Mouse (Mus musculus) T-cell, adult 2 months (primary cell): ENCODE data around the gene Pitpnm1.

Source experiments
- DNase-seq: peaks from one replicate; pipeline ENCODE4 v3.0.0; 2022; ENCODE audit warnings: low spot score

Pitpnm1 gene

DNA sequence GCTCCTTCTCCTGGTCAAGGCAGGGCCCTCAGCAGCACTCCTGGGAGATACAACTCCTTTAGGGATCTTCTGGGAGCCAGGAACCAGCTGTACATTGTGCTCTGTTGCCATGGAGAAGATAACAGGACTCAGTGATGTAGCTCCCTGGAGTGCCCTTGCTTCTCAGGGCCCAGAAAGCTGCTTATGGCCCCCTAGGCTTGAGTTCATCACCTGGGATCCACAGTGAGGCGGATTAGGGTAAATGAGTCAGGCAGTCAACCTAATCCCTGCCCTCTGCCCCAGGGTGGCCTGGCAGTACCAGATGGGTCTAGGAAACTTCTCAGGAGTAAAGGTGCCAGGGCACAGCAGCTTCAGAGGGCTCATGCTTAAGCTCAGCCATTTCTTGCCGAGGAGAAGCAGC, 39.6 kb downstream of the Pitpnm1 start, which contains the start of gene Gpr152:
Gene Gpr152 (plus strand): TSS at position 342 of the 400 bp plus-strand sequence.
- no peak for DNase-seq

DNA sequence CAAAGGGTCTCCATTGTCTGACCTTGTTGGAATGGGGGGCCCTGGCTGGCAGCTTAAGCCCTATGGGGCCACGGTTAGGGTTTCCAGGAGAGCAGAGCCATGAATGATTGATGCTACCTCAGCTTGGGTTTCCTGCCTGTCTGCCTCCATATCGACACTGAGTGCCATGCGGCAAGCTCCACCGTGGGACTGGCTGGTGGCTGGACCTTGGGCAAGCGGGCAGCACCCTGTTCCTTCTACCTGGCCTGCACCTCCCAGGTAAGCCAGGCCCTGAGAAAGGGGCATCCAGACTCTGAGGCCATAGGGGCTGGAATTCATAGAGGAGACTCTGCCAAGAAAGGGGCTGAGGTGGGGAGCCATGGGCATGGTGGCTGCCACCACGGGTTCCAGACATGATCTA, 40.3 kb downstream of the Pitpnm1 start:
- DNase-seq: no peak

DNA sequence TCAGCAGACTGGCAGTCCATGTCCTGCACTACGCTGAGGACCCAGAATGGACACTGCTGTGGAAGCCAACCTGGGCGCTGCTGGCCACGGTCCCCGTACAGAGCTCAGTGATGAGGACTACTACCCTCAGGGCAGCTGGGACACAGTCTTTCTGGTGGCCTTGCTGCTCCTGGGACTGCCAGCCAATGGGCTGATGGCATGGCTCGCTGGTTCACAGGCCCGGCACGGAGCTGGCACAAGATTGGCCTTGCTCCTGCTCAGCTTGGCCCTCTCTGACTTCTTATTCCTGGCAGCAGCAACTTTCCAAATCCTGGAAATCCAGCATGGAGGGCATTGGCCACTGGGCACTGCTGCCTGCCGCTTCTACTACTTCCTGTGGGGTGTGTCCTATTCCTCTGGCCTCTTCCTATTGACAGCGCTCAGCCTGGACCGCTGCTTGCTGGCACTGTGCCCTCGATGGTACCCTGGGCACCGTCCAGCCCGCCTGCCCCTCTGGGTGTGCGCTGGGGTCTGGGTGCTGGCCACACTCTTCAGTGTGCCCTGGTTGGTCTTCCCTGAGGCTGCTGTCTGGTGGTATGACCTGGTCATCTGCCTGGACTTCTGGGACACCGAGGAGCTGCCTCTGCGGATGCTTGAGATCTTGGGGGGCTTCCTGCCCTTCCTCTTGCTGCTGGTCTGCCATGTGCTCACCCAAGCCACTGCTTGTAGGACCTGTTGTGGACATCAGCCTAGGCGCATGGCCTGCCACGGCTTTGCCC, 42.8 kb downstream of the Pitpnm1 start:
- DNase-seq: no peak

DNA sequence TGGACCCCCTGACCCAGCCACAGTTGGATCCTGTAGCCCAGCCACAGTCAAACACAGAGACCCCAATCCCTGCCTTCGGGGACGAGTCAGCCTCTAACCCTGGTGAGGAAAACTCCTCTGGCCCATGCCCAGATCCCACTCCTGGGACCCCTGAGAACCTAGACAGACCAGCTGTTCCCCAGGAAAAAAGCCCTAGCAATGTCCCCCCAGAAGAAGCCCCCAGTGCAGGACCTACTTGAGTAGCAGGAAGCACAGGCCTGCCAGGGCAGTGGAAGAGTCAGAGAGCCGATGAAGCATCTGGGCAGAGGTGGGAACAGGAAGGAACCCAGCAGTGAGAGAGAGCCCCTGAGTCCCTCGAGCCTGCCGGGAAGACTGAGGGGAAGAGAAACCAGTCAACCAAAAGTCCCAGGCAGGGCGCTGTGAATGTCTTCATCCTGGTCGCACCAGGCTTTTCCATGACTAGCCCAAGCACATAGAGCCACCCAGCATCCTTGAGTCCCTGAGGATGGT, 44.0 kb downstream of the Pitpnm1 start, which contains the start of gene Cabp4:
Gene Cabp4 (minus strand): TSS at position 275 of the 510 bp plus-strand sequence.
- DNase-seq: no peak

DNA sequence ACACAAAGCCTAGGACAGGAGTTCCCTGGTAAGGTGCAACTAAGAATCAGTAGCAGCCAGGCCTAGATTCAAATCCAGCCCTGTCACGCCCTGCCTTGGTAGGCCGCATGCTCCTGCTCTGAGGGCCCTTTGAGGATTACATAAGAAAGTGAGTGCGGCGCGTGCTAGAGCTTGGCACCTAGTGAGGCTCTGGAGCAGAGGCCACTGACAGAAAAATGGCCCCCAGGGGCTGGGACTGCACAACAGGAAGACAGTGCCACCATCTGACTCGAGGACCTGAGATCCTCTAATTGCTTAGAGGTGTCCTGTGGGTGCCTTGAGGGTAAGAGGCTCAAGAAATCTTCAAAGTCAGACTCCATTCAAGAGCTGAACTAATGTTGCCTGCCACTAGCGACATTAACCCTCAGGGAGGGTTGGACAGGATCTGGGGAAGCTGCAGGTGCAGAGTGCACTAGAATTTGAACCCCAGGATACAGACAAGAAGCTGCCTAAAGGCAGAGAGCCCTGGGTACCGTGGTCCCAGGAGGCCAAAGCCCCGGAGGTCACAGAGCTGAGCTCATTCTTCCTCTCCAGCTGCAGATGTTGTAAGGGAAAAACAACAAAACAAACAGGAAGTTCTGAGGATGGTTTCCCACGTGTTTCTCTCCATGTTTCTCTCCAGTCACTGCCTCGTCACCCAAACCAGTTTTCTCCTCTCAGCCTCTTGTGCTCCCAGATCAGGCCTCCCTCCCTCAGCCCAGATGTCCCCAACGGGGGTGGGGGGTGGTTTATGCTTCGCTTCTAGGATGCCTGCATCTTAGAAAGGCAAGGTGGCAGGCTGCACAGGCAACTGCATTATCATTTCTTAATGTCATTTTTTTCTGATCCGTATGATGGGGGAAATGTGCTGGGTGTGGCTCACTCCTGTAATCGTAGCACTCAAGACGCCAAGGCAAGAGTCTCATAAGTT, 45.0 kb downstream of the Pitpnm1 start:
- peak; percentile 19 for DNase-seq

DNA sequence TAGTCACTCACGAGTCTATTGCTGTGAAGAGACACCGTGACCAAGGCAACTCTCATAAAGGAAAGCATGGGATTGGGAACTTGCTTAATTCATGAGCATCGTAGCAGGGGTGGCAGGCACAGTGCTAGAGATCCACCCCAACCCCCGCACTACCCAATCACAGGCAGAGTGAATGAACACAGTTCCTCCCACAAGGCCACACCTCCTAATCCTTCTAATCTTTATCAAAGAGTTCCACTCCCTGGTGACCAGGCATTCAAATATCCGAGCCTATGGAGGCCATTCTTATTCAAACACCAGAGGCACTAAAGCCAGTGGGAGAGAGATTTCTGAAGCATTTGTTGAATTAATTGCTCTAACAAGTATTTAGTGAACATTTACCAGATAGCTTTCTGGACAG, 46.1 kb downstream of the Pitpnm1 start:
- DNase-seq: no peak

DNA sequence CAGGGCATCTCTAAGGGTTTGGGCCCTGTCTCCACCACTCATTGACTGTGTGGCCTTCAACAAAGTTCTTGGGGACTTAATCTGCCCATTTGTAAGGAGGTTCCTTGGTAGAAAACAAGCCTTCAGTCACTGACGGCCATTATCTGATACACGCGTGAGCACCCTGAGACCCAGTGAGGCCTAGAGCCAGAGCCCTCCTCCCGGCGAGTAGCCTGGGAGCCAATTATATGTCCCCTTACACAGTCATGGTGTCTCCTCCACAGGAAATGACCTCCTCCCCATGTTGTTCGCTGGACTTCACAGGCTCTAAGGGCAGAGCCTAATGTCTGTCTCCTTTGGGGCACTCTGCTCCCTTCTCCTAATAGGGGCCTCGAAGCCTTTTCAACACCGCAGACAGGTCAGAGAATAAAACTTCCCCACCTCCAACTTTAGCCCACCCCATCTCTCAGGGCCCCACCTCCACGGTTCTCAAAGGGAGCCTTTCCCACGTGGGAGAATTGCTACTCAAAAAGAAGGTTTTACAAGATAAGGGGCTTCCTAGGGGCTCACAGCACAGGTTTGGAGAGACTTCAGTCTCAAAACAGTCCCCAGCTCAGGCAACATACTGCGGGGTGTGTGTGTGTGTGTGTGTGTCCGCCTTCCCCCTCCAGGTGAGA, 46.7 kb downstream of the Pitpnm1 start:
- DNase-seq: no peak

DNA sequence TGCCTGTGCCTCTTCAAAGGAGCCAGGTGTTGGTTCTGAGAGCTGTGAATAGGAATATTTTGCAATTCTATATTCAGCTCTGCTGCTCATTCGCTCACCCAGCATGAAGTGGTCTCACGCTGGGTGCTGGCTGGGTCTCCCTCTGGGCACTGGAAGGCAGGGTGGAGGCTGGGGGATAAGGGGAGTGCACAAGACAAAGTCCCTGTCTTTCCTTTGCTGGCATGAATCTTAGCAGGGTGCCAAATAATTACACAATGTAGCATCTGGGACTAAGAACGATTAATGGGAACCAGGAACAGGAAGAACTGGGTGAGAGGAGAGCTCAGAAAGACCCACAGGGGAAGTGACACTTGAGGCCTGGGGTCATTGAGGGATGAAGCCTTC, 47.2 kb downstream of the Pitpnm1 start:
- DNase-seq: no peak

DNA sequence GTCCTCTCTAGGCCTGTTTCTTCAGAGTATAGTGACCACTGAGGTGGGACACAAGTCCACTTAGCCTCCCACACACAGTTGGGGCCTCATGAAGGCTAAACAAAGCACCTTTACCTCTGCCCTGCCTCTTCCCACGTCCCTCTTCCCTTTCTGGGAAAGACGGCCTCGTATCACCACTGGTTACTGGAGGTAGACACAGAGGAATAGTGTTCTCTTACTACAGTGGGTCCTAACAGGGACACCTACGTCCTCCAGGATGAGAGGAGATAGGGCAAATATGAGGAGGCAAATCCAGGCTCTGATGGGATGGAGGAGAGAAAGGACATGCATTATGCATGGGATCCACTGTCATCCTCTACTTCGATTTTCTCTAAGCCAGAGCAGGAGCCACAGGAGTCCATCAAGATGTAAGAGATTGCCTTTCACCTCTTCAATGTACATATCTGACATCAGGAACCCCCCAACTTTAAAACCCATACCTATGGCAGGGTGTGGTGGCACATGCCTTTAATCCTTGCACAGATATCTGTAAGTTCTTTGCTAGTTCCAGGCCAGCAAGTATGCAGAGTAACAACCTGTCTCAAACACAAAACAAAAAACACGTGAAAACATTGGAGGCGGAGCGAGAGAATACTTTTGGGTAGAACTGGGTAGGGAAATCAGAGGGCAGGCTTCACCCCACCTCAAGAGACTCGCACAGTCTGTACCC, 48.1 kb downstream of the Pitpnm1 start:
- no peak for DNase-seq

DNA sequence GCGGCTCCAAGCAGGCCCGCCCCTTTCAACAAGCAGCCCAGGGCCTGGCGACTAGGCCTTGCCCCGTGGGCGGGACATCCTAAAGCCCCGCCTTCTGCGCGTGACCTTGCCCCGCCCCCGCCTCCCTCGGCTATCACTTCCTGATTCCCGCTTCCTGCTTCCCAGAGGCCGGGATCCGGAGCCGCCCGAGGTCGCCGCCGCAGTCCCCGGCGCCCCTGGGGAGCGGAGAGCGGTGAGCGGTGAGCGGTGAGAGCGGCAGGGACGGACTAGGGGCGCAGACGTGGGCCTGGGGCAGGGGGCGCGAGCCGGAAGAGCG, 48.7 kb downstream of the Pitpnm1 start, which contains the start of gene Coro1b:
Gene Coro1b (plus strand): TSS at position 129 of the 316 bp plus-strand sequence.
- DNase-seq: peak; percentile 90

DNA sequence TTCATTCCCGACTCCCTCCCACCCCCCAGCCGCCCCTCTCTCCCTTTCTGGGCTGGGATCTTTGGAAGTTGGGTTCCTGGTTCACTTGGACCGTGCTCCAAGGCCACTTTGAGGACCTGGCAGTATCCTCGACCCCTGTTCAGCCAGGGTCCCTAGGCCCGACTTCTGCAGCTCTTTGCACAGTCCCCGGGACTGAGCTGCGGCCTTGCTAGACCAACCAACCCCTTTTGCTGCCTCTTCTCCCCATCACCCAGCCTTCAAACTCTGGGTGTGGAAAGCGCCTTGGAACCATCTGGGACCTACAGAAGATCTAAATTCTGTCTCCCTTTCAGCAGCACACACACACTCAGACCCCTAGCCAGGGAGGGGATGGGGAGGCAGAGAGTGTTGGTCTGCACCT, 49.0 kb downstream of the Pitpnm1 start:
- DNase-seq: no peak

DNA sequence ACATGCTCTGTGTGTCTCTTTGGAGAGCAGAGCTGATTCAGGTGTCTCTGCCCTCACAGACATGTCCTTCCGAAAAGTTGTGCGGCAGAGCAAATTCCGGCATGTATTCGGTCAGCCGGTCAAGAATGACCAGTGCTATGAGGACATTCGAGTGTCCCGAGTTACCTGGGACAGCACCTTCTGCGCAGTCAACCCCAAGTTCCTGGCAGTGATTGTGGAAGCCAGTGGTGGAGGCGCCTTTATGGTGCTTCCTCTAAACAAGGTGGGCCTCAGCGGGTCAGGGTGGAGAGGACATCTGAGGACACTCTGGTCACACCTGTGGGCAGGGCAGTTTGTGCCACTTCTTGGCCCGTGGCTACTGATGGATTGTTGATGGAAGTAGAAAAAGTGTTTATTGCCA, 49.5 kb downstream of the Pitpnm1 start:
- DNase-seq: no peak

DNA sequence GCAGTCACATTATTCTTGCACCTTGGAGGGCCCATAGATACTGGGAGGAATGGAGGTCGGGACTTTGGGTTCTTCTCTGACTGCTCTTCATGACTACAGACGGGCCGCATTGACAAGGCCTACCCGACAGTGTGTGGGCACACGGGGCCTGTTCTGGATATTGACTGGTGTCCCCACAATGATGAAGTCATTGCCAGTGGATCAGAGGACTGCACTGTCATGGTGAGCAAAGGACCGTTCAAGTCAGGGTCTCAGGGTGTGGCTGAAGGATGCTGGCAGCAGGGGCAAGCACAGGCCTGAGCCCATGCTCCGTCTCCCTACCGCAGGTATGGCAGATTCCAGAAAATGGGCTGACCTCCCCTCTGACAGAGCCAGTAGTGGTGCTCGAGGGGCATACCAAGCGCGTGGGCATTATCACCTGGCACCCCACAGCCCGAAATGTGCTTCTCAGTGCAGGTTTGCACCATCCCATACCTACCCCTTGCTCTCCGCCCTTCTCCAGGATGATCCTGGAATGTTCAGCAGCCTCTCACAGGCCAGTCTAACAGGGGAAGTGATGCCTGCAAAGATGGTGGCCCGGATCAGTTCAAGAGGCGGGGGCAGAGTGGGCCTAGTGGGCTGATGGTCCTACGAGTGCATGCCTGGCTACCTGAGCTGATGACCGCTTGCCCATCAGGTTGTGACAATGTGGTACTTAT, 50.1 kb downstream of the Pitpnm1 start:
- no peak for DNase-seq

DNA sequence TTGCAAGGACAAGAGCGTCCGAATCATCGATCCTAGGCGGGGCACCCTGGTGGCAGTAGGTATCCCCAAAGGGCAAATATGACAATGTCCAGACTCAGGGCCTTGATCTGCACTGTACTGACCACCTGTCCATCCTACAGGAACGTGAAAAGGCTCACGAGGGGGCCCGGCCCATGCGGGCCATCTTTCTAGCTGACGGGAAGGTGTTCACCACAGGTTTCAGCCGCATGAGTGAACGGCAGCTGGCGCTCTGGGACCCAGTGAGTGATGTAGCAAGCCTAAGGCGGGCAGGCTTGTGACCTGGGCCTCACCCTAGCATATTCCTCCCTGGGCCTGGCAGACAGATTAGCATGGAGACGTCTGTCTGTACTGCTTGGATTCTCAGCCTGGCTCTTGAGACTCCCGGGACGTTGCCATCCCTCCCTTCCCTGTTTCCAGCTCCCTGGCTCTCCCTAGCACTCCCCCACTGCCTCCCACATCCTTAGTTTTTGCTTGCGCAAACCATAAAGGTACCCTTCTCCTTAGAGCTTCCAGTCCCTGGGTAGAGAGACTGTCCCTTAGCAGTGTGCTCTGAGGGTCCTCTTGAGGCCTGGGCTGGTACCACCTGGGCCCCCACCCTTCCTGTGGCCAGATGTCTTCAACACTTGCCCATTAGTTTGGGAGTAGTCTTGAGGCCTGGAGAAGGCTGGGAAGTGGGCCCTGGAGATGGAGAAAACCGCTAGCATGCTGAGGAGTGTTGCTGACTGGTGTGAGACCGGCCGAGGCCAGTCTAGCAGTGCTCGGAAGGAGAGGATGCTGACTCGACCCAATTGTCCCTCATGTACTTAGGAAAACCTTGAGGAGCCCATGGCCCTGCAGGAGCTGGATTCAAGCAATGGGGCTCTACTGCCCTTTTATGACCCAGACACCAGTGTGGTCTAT, 51.0 kb downstream of the Pitpnm1 start:
- DNase-seq: no peak

DNA sequence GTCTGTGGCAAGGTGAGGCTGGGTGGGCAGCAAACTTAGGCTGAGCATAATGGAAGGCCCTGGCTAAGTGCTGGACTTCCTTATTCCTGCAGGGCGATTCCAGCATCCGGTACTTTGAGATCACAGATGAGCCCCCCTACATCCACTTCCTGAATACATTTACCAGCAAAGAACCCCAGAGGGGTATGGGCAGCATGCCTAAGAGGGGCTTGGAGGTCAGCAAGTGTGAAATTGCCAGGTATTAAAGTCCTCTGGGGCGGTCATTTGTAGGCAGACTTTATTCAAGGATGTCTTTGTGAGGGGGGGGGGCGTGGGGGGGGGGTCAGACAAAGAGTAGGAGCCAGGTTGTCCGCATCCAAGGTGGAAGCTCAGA, 51.7 kb downstream of the Pitpnm1 start:
- DNase-seq: no peak

DNA sequence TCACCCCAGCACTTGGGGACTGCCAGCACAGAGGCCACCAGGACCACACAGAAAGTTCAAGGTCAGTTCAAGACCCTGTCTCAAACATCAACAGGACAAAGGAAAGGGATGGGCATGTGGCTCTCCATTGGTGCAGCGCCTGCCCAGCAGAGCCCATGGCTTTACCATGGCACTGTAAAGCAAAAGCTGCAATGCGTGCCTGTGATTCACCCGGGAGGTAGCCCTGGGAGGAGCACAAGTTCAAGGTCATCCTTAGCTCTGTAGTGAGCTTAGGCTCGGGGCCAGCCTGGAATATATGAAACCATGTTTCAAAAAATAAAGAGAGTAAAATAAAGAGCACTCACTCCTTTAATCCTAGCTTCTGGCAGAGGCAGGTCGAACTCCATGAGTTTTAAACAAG, 52.1 kb downstream of the Pitpnm1 start:
- DNase-seq: no peak

DNA sequence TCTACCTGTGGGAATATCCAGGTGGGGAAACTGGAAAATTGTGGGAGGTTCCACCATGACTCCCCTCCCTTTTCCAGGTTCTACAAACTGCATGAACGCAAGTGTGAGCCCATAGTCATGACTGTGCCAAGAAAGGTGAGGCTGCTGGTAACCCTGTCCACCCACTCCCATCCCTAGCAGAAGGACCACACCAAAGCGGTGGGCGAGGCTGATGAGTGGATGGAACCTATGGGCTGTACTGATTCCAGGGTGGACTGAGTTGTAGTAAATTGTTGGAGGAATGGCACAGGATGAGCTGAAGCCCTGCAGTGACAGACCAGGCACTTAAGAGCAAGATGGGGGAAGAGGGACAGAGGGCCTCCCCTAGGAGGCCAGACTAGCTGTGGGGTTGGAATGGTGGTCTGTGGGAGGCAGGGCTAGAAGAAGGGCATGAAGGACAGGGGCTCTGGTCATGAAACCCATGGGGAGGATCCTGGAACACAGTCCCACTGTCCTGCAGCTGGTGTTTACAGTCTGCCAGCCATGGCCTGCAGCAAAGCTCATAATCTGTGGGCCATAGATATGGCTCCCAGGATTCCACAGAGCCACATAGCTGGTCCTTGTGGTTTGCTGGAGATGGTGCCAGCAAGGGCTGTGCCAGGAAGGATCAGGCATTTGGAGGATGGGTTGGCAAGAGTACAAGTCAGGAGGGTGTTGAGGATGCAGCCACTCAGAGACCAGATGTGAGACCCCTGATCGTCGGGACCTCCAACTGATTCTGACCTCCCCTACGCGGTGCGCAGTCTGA, 52.8 kb downstream of the Pitpnm1 start:
- no peak for DNase-seq

DNA sequence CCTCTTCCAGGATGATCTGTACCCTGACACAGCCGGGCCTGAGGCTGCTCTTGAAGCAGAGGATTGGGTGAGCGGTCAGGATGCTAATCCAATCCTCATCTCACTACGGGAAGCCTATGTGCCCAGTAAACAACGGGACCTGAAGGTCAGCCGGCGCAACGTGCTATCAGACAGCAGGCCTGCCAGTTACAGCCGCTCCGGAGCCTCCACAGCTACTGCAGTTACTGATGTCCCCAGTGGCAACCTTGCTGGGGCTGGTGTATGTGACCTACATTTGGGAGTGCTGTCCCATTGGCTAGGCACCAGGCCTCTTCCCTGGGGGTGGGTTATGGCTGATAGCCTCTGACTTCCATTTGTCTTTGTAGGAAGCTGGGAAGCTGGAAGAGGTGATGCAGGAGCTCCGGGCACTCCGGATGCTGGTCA, 53.4 kb downstream of the Pitpnm1 start, which contains the start of gene Ptprcap:
Gene Ptprcap (plus strand): TSS at position 373 of the 423 bp plus-strand sequence.
- no peak for DNase-seq
